Mouse (Mus musculus) ES-E14 (cell line): Measurements from ENCODE around the gene Panx3.

Experiments
- HCFC1 ChIP-seq: IDR thresholded peaks from 2 replicates; pipeline ENCODE4 v1.6.1; 2012; ENCODE audit warnings: low read length, inconsistent platforms, borderline replicate concordance; ENCODE audit not compliant: insufficient read depth
- MAFK ChIP-seq: IDR thresholded peaks from 2 replicates; pipeline ENCODE4 v1.6.1; 2014; ENCODE audit warnings: mild to moderate bottlenecking, low read depth, low read length, inconsistent platforms; ENCODE audit not compliant: insufficient read depth
- ZC3H11A ChIP-seq: IDR thresholded peaks from 2 replicates; pipeline ENCODE4 v1.6.1; 2012; ENCODE audit warnings: low read depth, mild to moderate bottlenecking, inconsistent platforms, low read length, borderline replicate concordance
- ZNF384 ChIP-seq: IDR thresholded peaks from 2 replicates; pipeline ENCODE4 v1.6.1; 2012; ENCODE audit warnings: low read depth, low read length, inconsistent platforms

DNA sequence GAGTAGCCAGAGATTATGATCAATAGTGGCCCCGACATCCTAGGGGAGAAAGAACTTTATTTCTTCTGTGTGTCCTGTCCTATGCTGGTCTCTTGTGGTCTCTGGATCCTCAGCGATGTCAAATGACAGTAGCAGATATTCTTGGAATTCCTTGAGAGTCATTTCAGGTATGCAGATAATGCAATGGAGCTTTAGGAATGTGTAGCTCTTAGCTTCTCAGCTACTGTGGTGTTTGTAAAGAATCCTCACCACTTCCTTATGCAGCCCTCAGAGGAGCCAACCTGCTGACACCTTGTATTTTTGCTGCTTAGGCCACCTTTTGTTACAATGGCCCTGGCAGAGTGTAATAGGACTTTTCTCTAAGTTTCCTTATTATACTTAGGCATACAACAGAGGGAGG, 4.4 kb downstream of the Panx3 start:
- TF ChIP-seq HCFC1 (no peak), ZC3H11A (no peak), MAFK (no peak), ZNF384 (no peak)
